Mouse (Mus musculus) hindbrain, embryonic 14.5 days (tissue): ENCODE measurements around the gene Tm4sf19. TPM values are rescaled to one million over a fixed set of nuclear protein-coding genes. Genes with fewer than 3 reads are reported as not detected.
A peak's percentile ranks its signal among the peaks of the same experiment; 100 is the strongest.

ENCODE experiments used
- ATAC-seq: fragments of 200-750 bp; cut with Nextera tagmentation; 2 replicates; pipeline ENCODE4 v1.8.0; 2017; ENCODE audit warnings: moderate number of reproducible peaks, mild to moderate bottlenecking, moderate TSS enrichment, moderate library complexity; ENCODE audit not compliant: low FRiP score
- DNase-seq: peaks from one replicate; pipeline ENCODE4 v3.0.0-alpha.2; 2015; ENCODE audit warnings: low spot score
- H3K27ac ChIP-seq: fragments of 300-500 bp; sonication (generic); 2 replicates; pipeline ENCODE4 v1.5.1; 2014; ENCODE audit warnings: mild to moderate bottlenecking, moderate library complexity
- H3K27me3 ChIP-seq: fragments of 300-500 bp; sonication (generic); 2 replicates; pipeline ENCODE4 v1.6.1; 2014; ENCODE audit warnings: mild to moderate bottlenecking, low read length, mixed read lengths; ENCODE audit not compliant: control insufficient read depth, insufficient read depth
- H3K36me3 ChIP-seq: fragments of 300-500 bp; sonication (generic); replicated peaks from 2 replicates; pipeline ENCODE4 v1.6.1; 2014; ENCODE audit not compliant: control insufficient read depth, insufficient read depth
- H3K4me1 ChIP-seq: fragments of 300-500 bp; sonication (generic); replicated peaks from 2 replicates; pipeline ENCODE4 v1.6.1; 2014; ENCODE audit warnings: antibody characterized with exemption, low read length, mixed read lengths; ENCODE audit not compliant: control insufficient read depth, insufficient read depth
- H3K4me2 ChIP-seq: fragments of 300-500 bp; sonication (generic); replicated peaks from 2 replicates; pipeline ENCODE4 v1.6.1; 2014; ENCODE audit warnings: mild to moderate bottlenecking, moderate library complexity
- H3K4me3 ChIP-seq: fragments of 300-500 bp; sonication (generic); replicated peaks from 2 replicates; pipeline ENCODE4 v1.5.1; 2014; ENCODE audit warnings: mild to moderate bottlenecking, low read length
- H3K9ac ChIP-seq: fragments of 300-500 bp; sonication (generic); 2 replicates; pipeline ENCODE4 v1.6.1; 2014
- H3K9me3 ChIP-seq: fragments of 300-500 bp; sonication (generic); 2 replicates; pipeline ENCODE4 v1.6.1; 2016; ENCODE audit warnings: low read length; ENCODE audit not compliant: control insufficient read depth
- WGBS: fragments of 180-500 bp; shearing (Covaris S2); extraction: QIAGEN DNeasy Blood & Tissue Kit; methylation state at CpG from one replicate; pipeline ENCODE4 v1.1.7; 2014; 5-methylcytosine and 5-hydroxymethylcytosine counted together
- polyA plus RNA-seq: library from polyadenylated mRNA; unstranded; fragments of >200 nt; fragmentation: Nextera tagmentation; extraction: Ambion mirVana; gene quantifications from 2 replicates; pipeline ENCODE4 v1.2.1, GENCODE M21; 2014

Tm4sf19 gene
- polyA plus RNA-seq, 1 experiment from 2014 or later: not detected

DNA sequence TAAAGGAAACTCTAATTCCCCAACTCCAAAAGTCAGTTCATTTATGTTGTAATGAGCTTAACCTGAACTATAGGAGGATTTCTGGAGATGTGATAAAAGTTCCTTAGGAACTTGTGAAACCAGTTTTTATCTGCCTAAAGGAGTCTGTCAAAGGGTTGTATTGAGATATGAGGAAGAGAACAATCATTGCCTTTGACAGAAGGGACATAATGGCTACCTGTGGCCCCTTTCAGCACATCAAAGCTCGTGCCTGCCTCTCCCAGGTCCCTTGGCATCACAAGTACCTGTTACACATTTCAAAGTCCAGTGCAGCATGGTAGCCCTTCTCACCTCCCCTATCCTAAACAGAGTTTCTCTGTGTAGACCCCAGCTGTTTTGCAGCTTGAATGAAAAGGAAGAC, 17.2 kb downstream of the Tm4sf19 start:
- Histone ChIP-seq H3K4me1 (peaks cover 8% of the 10 kb centered on the region), H3K4me3 (no peak overlapping the region), H3K9me3 (no peaks in the 10 kb centered on the region), H3K36me3 (no peaks in the 10 kb centered on the region), H3K27ac (no peak overlapping the region), H3K9ac (no peak overlapping the region), H3K4me2 (no peak overlapping the region), H3K27me3 (no peaks in the 10 kb centered on the region)
- WGBS: 44% methylated on average over 1 of the region's 1 CpGs
- DNase-seq (no peak), ATAC-seq (no peak)

DNA sequence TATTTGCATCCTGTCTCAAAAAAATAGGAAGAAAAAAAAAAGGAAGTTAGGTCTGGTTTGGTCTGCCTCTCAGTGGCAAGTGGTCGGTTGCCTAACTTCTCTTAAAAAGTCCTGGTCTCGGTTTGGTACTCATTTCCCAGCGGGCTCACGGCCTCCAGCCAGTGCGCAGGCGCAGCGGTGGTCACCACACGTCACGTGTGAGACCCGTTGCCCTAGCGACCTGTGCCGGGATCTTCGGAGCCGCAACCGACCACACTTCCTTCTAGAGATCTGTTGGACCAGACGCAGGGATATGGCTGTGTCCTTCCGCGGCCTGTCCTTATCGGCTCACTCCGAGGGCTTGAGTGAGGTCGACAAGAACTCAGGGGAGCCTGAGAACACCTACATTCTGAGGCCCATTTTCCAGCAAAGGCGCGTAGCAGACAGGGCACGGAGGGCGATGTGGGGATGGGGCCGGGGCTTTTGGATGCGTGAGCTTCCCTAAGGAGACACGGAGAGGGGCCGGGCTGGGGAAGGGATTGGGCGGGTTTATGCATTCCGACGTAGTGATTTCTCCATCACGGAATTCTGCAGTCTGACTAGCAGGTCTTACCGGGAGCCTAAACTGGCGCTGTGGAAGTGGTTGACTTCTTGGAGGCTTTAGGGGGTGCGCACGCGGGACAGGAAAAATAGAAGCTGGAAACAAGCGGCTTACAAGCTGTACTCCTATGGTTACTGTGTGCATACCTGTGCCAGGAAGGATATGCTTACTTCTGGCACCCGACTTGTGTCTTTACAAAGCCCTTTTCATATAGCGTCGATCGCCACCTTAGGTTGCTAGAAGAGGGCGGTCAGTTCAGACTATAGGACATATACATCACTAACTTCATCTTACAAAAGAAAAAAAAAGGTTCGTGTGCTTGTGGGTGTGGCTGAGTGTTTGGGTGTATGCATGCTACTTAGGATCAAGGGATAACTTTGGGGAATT, 19.5 kb downstream of the Tm4sf19 start, which contains the start of gene Tctex1d2:
TSS of gene Tctex1d2 (plus strand) at position 186 of the 967 bp plus-strand sequence.
- 1% methylated on average over 45 of the region's 45 CpGs for WGBS
- Histone ChIP-seq H3K27me3 (no peaks in the 10 kb centered on the region), H3K4me1 (peaks cover 8% of the 10 kb centered on the region), H3K36me3 (no peaks in the 10 kb centered on the region), H3K9ac (peak within 1 kb of the TSS; percentile 84), H3K4me2 (peak within 1 kb of the TSS; percentile 76), H3K4me3 (peak within 1 kb of the TSS; percentile 58), H3K9me3 (no peaks in the 10 kb centered on the region), H3K27ac (peak within 1 kb of the TSS; percentile 88)
- DNase-seq (peak; percentile 92), ATAC-seq (peak; percentile 96)

DNA sequence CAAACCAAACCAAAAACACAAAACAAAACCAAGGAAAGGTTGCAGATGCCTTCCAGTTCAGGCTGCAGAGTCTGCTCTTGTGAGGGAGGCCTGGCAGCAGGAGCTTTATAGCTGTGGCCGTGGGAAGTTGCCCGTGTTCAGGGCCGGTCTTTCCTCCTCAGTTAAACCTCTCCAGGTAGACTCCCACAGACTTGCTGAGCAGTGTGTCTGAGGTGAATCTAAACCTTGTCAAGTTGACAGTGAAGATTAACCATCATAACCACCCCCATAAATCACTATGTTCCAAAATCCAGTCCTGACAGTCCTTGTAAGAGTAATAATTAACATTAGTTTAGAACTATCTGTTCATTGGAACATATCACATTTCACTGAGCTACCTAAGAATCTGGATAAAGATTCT, 27.2 kb downstream of the Tm4sf19 start:
- H3K9me3 ChIP-seq: no peaks in the 10 kb centered on the region
- H3K9ac ChIP-seq: no peak overlapping the region
- H3K4me3 ChIP-seq: no peak overlapping the region
- ATAC-seq (no peak), DNase-seq (no peak)
- H3K27ac ChIP-seq: no peak overlapping the region
- H3K36me3 ChIP-seq: no peaks in the 10 kb centered on the region
- peaks cover 16% of the 10 kb centered on the region for H3K4me1 ChIP-seq
- no peak overlapping the region for H3K4me2 ChIP-seq
- H3K27me3 ChIP-seq: no peaks in the 10 kb centered on the region
- WGBS: 89% methylated on average over 3 of the region's 3 CpGs

DNA sequence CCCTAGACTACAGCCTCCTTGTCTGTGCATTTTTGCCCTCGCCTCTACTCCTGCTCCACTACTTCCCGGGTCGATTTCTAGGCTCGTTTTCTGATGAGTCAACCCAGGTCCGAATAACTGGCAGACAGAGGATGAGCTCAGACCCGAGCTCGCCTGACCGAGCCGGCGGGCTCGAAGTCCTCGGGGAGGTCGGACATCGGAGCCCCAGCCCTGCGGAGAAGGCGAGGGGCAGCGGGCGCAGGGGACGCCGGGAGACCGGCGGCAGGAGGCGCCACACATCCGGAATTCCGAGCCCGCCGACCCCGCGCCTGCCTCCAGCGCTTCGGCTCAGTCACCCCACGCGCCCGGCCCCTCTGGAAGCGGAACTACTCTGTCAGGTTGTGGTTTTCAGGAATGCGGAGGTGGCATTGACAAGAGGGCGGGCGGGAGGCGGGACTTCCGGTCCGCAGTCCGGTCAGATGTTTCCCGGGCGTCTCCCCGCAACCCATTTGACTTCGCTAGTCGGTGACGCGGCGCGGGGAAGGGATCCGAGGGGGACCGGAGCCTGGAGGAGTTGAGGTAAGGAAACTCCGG, 30.3 kb downstream of the Tm4sf19 start, which contains the start of gene Pcyt1a:
TSS of gene Pcyt1a (plus strand) at position 448 of the 573 bp plus-strand sequence.
- Histone ChIP-seq H3K4me3 (peak within 1 kb of the TSS; percentile 89), H3K36me3 (no peaks in the 10 kb centered on the region), H3K27ac (peak within 1 kb of the TSS; percentile 91), H3K4me1 (peaks cover 16% of the 10 kb centered on the region), H3K9ac (peak within 1 kb of the TSS; percentile 89), H3K27me3 (no peaks in the 10 kb centered on the region), H3K9me3 (no peaks in the 10 kb centered on the region), H3K4me2 (peak within 1 kb of the TSS; percentile 87)
- WGBS: under 1% methylated on average over 54 of the region's 54 CpGs
- DNase-seq (peak; percentile 87), ATAC-seq (peak; percentile 99)

DNA sequence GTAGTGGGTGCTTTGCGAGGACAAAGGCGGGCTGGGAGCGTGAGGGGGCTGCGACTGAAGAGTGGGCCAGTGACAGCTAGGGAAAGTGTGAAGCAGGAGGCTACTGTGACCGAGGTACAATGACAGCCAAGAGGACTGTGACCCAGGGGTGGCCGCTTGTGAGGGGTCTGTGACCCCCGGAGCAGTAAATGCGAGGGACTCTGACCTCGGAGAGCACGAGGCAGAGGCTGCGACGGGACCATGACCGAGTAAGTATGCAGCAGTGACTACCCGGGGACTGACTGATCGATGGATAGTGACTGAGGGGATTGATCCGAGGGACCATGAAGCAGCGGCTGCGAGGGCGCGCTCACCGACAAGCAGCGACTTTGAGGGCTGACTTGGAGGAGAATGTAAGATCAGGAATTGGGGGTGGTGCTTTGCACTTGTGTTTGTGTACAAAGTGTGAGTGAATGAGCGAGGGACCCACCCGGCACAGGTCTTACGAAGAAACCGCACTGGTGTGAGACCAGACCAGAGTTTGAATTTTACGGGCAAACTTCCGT, 30.8 kb downstream of the Tm4sf19 start:
- 1% methylated on average over 28 of the region's 28 CpGs for WGBS

DNA sequence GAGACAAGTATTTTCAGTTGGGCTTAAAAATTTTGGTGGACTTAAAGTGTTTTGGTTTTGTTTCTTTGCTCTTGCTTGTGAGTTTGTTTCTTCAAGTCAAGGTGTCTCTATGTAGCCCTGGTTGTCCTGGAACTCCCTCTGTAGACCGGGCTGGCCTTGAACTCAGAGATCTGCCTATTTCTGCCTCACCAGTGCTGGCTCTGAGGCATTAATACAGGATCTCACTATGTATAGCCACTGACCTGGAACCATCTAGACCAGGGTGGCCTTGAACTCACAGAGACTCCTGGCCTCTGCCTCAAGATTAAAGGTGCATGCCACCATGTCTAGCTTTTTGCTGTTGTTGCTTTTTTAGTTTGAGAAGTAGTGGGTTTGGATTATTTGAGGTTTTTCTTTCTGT, 31.6 kb downstream of the Tm4sf19 start:
- WGBS: 92% methylated on average over 1 of the region's 1 CpGs
- peak overlapping the region; percentile 87 for H3K4me2 ChIP-seq
- H3K36me3 ChIP-seq: no peaks in the 10 kb centered on the region
- H3K9me3 ChIP-seq: no peaks in the 10 kb centered on the region
- H3K4me1 ChIP-seq: peaks cover 16% of the 10 kb centered on the region
- no peak for ATAC-seq
- peak overlapping the region; percentile 89; the same call in 1 of the 2 replicates for H3K9ac ChIP-seq
- peak overlapping the region; percentile 89 for H3K4me3 ChIP-seq
- no peaks in the 10 kb centered on the region for H3K27me3 ChIP-seq
- no peak for DNase-seq
- H3K27ac ChIP-seq: no peak overlapping the region

More for the DNA sequence above, 30.8 kb downstream of the Tm4sf19 start:
- Histone ChIP-seq H3K4me3 (peak overlapping the region; percentile 89), H3K4me1 (peaks cover 16% of the 10 kb centered on the region), H3K4me2 (peak overlapping the region; percentile 87), H3K9me3 (no peaks in the 10 kb centered on the region), H3K36me3 (no peaks in the 10 kb centered on the region), H3K9ac (peak overlapping the region; percentile 89), H3K27me3 (no peaks in the 10 kb centered on the region), H3K27ac (peak overlapping the region; percentile 91)
- ATAC-seq: peak; percentile 77
- DNase-seq: peak; percentile 24

DNA sequence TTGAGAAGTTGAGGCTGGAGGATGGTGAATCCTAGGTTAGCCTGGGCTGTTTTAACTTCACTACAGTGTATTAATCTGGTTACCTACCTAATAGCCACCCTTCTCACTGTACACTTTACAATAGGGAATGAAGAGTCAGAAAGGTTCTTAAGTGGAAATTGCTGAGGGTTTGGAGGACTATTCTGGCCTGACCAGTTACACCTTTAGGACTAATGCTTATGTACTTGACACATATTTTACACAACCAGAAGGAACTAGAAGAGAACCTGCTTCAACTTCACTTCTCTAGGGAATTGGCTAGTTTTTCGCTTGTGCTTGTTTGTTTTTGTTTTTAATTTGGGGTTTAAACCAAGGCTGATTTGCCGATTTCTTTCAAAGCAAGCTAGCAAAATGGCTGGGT, 32.8 kb downstream of the Tm4sf19 start:
- H3K9me3 ChIP-seq: no peaks in the 10 kb centered on the region

DNA sequence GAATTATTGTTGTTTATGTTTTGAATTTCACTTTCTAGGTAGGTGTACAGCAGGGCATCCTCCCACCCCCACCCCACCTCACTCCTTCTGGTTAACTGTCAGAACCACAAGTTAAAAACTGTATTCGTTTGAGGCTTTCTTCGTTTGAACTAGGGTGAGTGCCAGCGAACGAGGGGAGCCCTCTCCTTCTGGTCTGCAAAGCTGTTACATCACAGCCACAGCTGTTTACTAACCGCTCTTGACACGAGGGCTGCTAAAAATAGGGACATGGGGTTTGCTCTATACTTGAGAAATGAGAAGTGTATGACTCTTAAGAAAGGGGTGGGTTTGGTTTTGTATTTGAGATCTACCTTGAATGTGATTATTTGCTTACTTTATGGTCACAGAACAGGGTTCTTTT, 33.8 kb downstream of the Tm4sf19 start:
- no peaks in the 10 kb centered on the region for H3K9me3 ChIP-seq
- H3K36me3 ChIP-seq: no peaks in the 10 kb centered on the region
- H3K4me1 ChIP-seq: peaks cover 16% of the 10 kb centered on the region
- no peak for DNase-seq
- no peak overlapping the region for H3K4me3 ChIP-seq
- WGBS: 75% methylated on average over 6 of the region's 6 CpGs
- H3K4me2 ChIP-seq: no peak overlapping the region
- ATAC-seq: no peak
- H3K27me3 ChIP-seq: no peaks in the 10 kb centered on the region
- H3K27ac ChIP-seq: no peak overlapping the region
- no peak overlapping the region for H3K9ac ChIP-seq

More for the DNA sequence above, 32.8 kb downstream of the Tm4sf19 start:
- Histone ChIP-seq H3K27ac (no peak overlapping the region), H3K4me1 (peaks cover 16% of the 10 kb centered on the region), H3K36me3 (no peaks in the 10 kb centered on the region), H3K4me2 (no peak overlapping the region), H3K27me3 (no peaks in the 10 kb centered on the region), H3K4me3 (no peak overlapping the region), H3K9ac (no peak overlapping the region)
- ATAC-seq (no peak), DNase-seq (no peak)
- WGBS: 88% methylated on average over 2 of the region's 2 CpGs

DNA sequence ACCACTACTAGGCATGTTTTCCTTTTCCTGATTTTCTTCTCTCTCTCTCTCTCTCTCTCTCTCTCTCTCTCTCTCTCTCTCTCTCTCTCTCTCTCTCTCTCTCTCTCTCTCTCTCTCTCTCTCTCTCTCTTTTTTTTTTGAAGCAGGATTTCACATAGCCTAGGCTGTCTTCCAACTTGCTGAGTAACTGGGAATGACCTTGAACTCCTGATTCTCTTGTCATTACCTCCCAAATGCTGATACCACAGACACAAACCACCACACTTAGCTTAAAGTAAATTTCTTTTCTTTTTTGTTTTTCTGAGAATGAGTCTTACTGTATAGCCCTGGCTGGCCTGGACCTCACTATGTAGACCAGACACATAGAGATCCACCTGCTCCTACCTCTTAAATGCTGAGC, 34.4 kb downstream of the Tm4sf19 start:
- Histone ChIP-seq H3K9me3 (no peaks in the 10 kb centered on the region), H3K4me2 (no peak overlapping the region), H3K4me3 (no peak overlapping the region), H3K27ac (no peak overlapping the region), H3K9ac (no peak overlapping the region), H3K4me1 (peaks cover 12% of the 10 kb centered on the region), H3K36me3 (no peaks in the 10 kb centered on the region), H3K27me3 (no peaks in the 10 kb centered on the region)
- ATAC-seq (no peak), DNase-seq (no peak)
